Mouse (Mus musculus) limb, embryonic 10.5 days (tissue): ENCODE results near the gene Serinc2. TPM values are rescaled to one million over a fixed set of nuclear protein-coding genes. Genes with fewer than 3 reads are reported as not detected.

Source experiments
- DNase-seq: peaks from one replicate; pipeline ENCODE4 v3.0.0-alpha.2; 2017; ENCODE audit warnings: low spot score
- H3K27ac ChIP-seq: fragments of 300-500 bp; sonication (generic); 2 replicates; pipeline ENCODE4 v1.5.1; 2016; ENCODE audit warnings: mild to moderate bottlenecking
- H3K27me3 ChIP-seq: fragments of 300-500 bp; sonication (generic); 2 replicates; pipeline ENCODE4 v1.6.1; 2016; ENCODE audit warnings: low read depth, mild to moderate bottlenecking; ENCODE audit not compliant: poor library complexity, severe bottlenecking
- H3K36me3 ChIP-seq: fragments of 300-500 bp; sonication (generic); 2 replicates; pipeline ENCODE4 v1.6.1; 2016; ENCODE audit warnings: mild to moderate bottlenecking, moderate library complexity
- H3K4me1 ChIP-seq: fragments of 300-500 bp; sonication (generic); 2 replicates; pipeline ENCODE4 v1.6.1; 2016
- H3K4me3 ChIP-seq: fragments of 300-500 bp; sonication (generic); 2 replicates; pipeline ENCODE4 v1.5.1; 2016; ENCODE audit warnings: mild to moderate bottlenecking, moderate library complexity
- H3K9me3 ChIP-seq: fragments of 300-500 bp; sonication (generic); replicated peaks from 2 replicates; pipeline ENCODE4 v1.6.1; 2016; ENCODE audit warnings: mild to moderate bottlenecking
- WGBS: fragments of 180-500 bp; shearing (Covaris S2); methylation state at CpG from one replicate; pipeline ENCODE4 v1.1.7; 2016; 5-methylcytosine and 5-hydroxymethylcytosine counted together
- polyA plus RNA-seq: library from polyadenylated mRNA; unstranded; fragments of >200 nt; fragmentation: Nextera tagmentation; extraction: Ambion mirVana; gene quantifications from 2 replicates; pipeline ENCODE4 v1.2.1, GENCODE M21; 2016

Serinc2 gene
- polyA plus RNA-seq, 1 experiment from 2014 or later = 71.5 TPM

- peaks cover 78% of the 10 kb centered on the region for H3K27me3 ChIP-seq
- H3K27ac ChIP-seq = 0 out of 2 replicates have a peak overlapping the region, but pooled peaks have one; percentile 20
Observed at GRCm38 (mm10) chr4:130309254-130309653, 30.2 kb upstream of the Serinc2 start.

GRCm38 (mm10) chr4:130308231-130309081 is 29.5 kb upstream of the Serinc2 start, which contains the start of the genes Fabp3 and Gm10570:
Fabp3 (plus strand) TSS chr4:130308595.
Gm10570 (minus strand) TSS chr4:130308674.
- H3K4me1 ChIP-seq = peaks cover 27% of the 10 kb centered on the region
- 0 out of 2 replicates have a peak within 1 kb of the TSS, but pooled peaks have one; percentile 20 for H3K27ac ChIP-seq
- peak; percentile 66 for DNase-seq
- H3K27me3 ChIP-seq = peaks cover 78% of the 10 kb centered on the region
- H3K4me3 ChIP-seq = peak within 1 kb of the TSS; percentile 61
- no peaks in the 10 kb centered on the region; the same call in 1 of the 2 replicates for H3K36me3 ChIP-seq
- no peaks in the 10 kb centered on the region for H3K9me3 ChIP-seq
- under 1% methylated on average over 52 of the region's 52 CpGs for WGBS

More at GRCm38 (mm10) chr4:130309254-130309653, 30.2 kb upstream of the Serinc2 start:
- H3K4me1 ChIP-seq = peaks cover 27% of the 10 kb centered on the region
- peak overlapping the region; percentile 61 for H3K4me3 ChIP-seq
- no peak for DNase-seq
- H3K9me3 ChIP-seq = no peaks in the 10 kb centered on the region
- peaks cover 4% of the 10 kb centered on the region for H3K36me3 ChIP-seq
- WGBS = 41% methylated on average over 8 of the region's 8 CpGs

- H3K4me3 ChIP-seq = peak overlapping the region; percentile 61
- WGBS = under 1% methylated on average over 23 of the region's 23 CpGs
- H3K4me1 ChIP-seq = peaks cover 27% of the 10 kb centered on the region
- H3K27me3 ChIP-seq = peaks cover 78% of the 10 kb centered on the region
- DNase-seq = peak; percentile 79
- no peaks in the 10 kb centered on the region for H3K9me3 ChIP-seq
- H3K27ac ChIP-seq = no peak overlapping the region
- H3K36me3 ChIP-seq = no peaks in the 10 kb centered on the region
Observed at GRCm38 (mm10) chr4:130307851-130308230, 28.8 kb upstream of the Serinc2 start.

GRCm38 (mm10) chr4:130306796-130307630 is 28.0 kb upstream of the Serinc2 start:
- Histone ChIP-seq H3K36me3 (no peaks in the 10 kb centered on the region), H3K9me3 (no peaks in the 10 kb centered on the region), H3K4me1 (peaks cover 27% of the 10 kb centered on the region), H3K27me3 (peaks cover 78% of the 10 kb centered on the region), H3K4me3 (peak overlapping the region; percentile 61), H3K27ac (no peak overlapping the region)
- DNase-seq = no peak
- 72% methylated on average over 10 of the region's 10 CpGs for WGBS

GRCm38 (mm10) chr4:130304746-130305145 is 25.7 kb upstream of the Serinc2 start:
- Histone ChIP-seq H3K4me3 (no peak overlapping the region), H3K36me3 (no peaks in the 10 kb centered on the region), H3K27me3 (peaks cover 55% of the 10 kb centered on the region), H3K27ac (no peak overlapping the region), H3K9me3 (no peaks in the 10 kb centered on the region), H3K4me1 (peaks cover 27% of the 10 kb centered on the region)
- 24% methylated on average over 3 of the region's 3 CpGs for WGBS
- DNase-seq = no peak

- whole genome bisulfite sequencing = 65% methylated on average over 12 of the region's 12 CpGs
- Histone ChIP-seq H3K27me3 (peaks cover 32% of the 10 kb centered on the region), H3K4me3 (no peak overlapping the region), H3K4me1 (peaks cover 7% of the 10 kb centered on the region), H3K36me3 (no peaks in the 10 kb centered on the region), H3K27ac (no peak overlapping the region), H3K9me3 (no peaks in the 10 kb centered on the region)
- DNase-seq = no peak
Observed at GRCm38 (mm10) chr4:130302285-130302870, 23.4 kb upstream of the Serinc2 start.

GRCm38 (mm10) chr4:130299629-130300018 is 20.6 kb upstream of the Serinc2 start:
- 77% methylated on average over 8 of the region's 8 CpGs for WGBS

GRCm38 (mm10) chr4:130298877-130299628 is 20.0 kb upstream of the Serinc2 start:
- no peaks in the 10 kb centered on the region for H3K36me3 ChIP-seq
- DNase-seq = no peak
- H3K4me3 ChIP-seq = no peak overlapping the region
- H3K9me3 ChIP-seq = no peaks in the 10 kb centered on the region
- H3K4me1 ChIP-seq = peaks cover 9% of the 10 kb centered on the region
- H3K27ac ChIP-seq = no peak overlapping the region
- WGBS = 77% methylated on average over 11 of the region's 11 CpGs
- H3K27me3 ChIP-seq = no peaks in the 10 kb centered on the region

More at GRCm38 (mm10) chr4:130299629-130300018, 20.6 kb upstream of the Serinc2 start:
- Histone ChIP-seq H3K9me3 (no peaks in the 10 kb centered on the region), H3K4me3 (no peak overlapping the region), H3K4me1 (peaks cover 11% of the 10 kb centered on the region), H3K27ac (no peak overlapping the region; the same call in 1 of the 2 replicates), H3K27me3 (peaks cover 4% of the 10 kb centered on the region), H3K36me3 (no peaks in the 10 kb centered on the region)
- no peak for DNase-seq

- no peaks in the 10 kb centered on the region for H3K36me3 ChIP-seq
- DNase-seq = peak; percentile 48
- no peak overlapping the region for H3K4me3 ChIP-seq
- no peaks in the 10 kb centered on the region for H3K9me3 ChIP-seq
- WGBS = 27% methylated on average over 13 of the region's 13 CpGs
- peaks cover 9% of the 10 kb centered on the region for H3K4me1 ChIP-seq
- no peaks in the 10 kb centered on the region for H3K27me3 ChIP-seq
- no peak overlapping the region for H3K27ac ChIP-seq
Observed at GRCm38 (mm10) chr4:130297123-130297529, 18.1 kb upstream of the Serinc2 start.

- no peaks in the 10 kb centered on the region for H3K9me3 ChIP-seq
- 88% methylated on average over 13 of the region's 13 CpGs for WGBS
- no peak overlapping the region for H3K4me3 ChIP-seq
- no peak overlapping the region for H3K27ac ChIP-seq
- peaks cover 9% of the 10 kb centered on the region for H3K4me1 ChIP-seq
- no peak for DNase-seq
- no peaks in the 10 kb centered on the region for H3K27me3 ChIP-seq
- H3K36me3 ChIP-seq = no peaks in the 10 kb centered on the region
Observed at GRCm38 (mm10) chr4:130296243-130296965, 17.4 kb upstream of the Serinc2 start.

GRCm38 (mm10) chr4:130295047-130295745 is 16.2 kb upstream of the Serinc2 start:
- DNase-seq = peak; percentile 54
- H3K27me3 ChIP-seq = no peaks in the 10 kb centered on the region
- H3K4me3 ChIP-seq = no peak overlapping the region
- no peaks in the 10 kb centered on the region for H3K9me3 ChIP-seq
- no peaks in the 10 kb centered on the region for H3K36me3 ChIP-seq
- WGBS = 52% methylated on average over 23 of the region's 23 CpGs
- H3K4me1 ChIP-seq = peaks cover 9% of the 10 kb centered on the region
- no peak overlapping the region for H3K27ac ChIP-seq
